Mouse (Mus musculus): ENCODE data around the gene Tma16. TPM values are rescaled to one million over a fixed set of nuclear protein-coding genes. Genes with fewer than 3 reads are reported as not detected.

The Tma16 gene
- 4.7 and 5.7 TPM in 2 replicates for polyA plus RNA-seq (2021; fragmentation: Nextera tagmentation)
- long read RNA-seq, experiment 1, full-length matches to known transcripts = 12 of 20 reads
- long read RNA-seq, experiment 1, partial matches to known transcripts = 0 of 20 reads
- long read RNA-seq, experiment 1, other reads (novel, unspliced or antisense) = 8 of 20 reads
- long read RNA-seq, experiment 2, full-length matches to known transcripts = 14 of 15 reads
- long read RNA-seq, experiment 2, partial matches to known transcripts = 1 of 15 reads
- long read RNA-seq, experiment 2, other reads (novel, unspliced or antisense) = 0 of 15 reads

GRCm38 (mm10) chr8:66486084-66486763 is at the start of gene Tma16:
Tma16 (minus strand) TSS chr8:66486530.

GRCm38 (mm10) chr8:66511537-66511936 is 25.2 kb upstream of the Tma16 start, which contains the start of gene Tktl2:
Tktl2 (plus strand) TSS chr8:66511756.

Other genes starting within 250 kb of the Tma16 start
- gene Tktl2, start 25.2 kb upstream of the Tma16 start, polyA plus RNA-seq (2021; fragmentation: Nextera tagmentation) = 0.05 and 0.12 TPM in 2 replicates
- 6.3 and 6.6 TPM in 2 replicates for gene Npy5r, start 201.6 kb upstream of the Tma16 start, polyA plus RNA-seq (2021; fragmentation: Nextera tagmentation)
- gene Npy1r, start 210.7 kb upstream of the Tma16 start, polyA plus RNA-seq (2021; fragmentation: Nextera tagmentation) = 10.1 and 13.8 TPM in 2 replicates